Mouse (Mus musculus): ENCODE data around the gene Slc36a3. TPM values are rescaled to one million over a fixed set of nuclear protein-coding genes. Genes with fewer than 3 reads are reported as not detected.
A peak's percentile ranks its signal among the peaks of the same experiment; 100 is the strongest.

Slc36a3 gene
- polyA plus RNA-seq, 1 experiment from 2014 or later: not detected

DNA sequence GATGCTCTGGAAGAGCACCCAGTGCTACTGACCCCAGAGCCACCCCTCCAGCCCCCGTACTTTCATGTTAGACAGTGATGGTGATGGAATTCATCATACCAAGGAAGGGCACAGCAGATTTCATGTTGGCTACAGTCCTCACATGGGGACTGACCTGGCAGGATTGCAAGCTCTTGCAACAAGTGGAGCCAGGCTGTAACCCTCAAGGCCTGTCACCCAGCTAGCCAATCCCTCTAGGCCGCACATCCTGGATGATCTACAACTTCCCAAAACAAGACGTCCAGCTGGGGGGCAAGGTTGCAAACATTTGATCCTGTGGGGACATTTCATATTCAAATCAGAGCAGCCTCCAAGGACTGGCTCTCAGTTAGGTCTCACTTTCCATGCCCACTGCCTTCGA lies 66.9 kb downstream of the Slc36a3 start:
- Histone ChIP-seq H3K4me2 (no peak overlapping the region), H3K36me3 (no peaks in the 10 kb centered on the region), H3K9me3 (replicated peaks) (0 out of 2 replicates have a peak, but pooled peaks cover 3% of the 10 kb centered on the region), H3K9ac (no peak overlapping the region), H3K27ac (no peak overlapping the region), H3K4me1 (peaks cover 3% of the 10 kb centered on the region; the same call in 1 of the 2 replicates), H3K27me3 (no peaks in the 10 kb centered on the region), H3K4me3 (replicated peaks) (no peak overlapping the region)
- ATAC-seq (replicated peaks; ENCODE audit: low FRiP score): no peak
- WGBS: 65% methylated on average over 4 of the region's 4 CpGs

DNA sequence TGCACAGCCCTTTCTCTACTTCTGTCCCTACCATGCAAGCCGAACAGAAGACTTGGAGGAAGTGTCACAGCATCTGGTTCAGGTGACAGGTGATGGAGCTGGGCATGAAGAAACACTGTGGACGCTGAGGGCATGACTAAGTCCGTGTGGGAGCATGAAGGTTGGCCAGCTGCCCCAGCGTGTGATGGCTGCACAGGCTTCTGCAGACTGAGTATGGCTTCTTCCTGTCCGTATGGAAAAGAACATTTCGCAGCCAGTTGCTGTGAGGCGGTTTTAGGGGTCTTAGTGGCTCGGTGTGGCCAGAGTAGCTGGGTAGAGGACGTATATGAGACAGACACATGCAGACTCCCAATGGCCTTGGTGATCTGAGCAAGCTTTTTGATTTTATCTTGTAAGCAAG lies 70.3 kb downstream of the Slc36a3 start:
- H3K27me3 ChIP-seq: no peaks in the 10 kb centered on the region
- no peaks in the 10 kb centered on the region for H3K36me3 ChIP-seq
- no peak overlapping the region for H3K4me3 ChIP-seq (replicated peaks)
- H3K4me1 ChIP-seq: peaks cover 29% of the 10 kb centered on the region
- no peak overlapping the region for H3K4me2 ChIP-seq
- 89% methylated on average over 9 of the region's 9 CpGs for WGBS
- H3K9me3 ChIP-seq (replicated peaks): 0 out of 2 replicates have a peak, but pooled peaks cover 3% of the 10 kb centered on the region
- ATAC-seq (replicated peaks; ENCODE audit: low FRiP score): no peak
- H3K27ac ChIP-seq: no peak overlapping the region
- H3K9ac ChIP-seq: no peak overlapping the region

DNA sequence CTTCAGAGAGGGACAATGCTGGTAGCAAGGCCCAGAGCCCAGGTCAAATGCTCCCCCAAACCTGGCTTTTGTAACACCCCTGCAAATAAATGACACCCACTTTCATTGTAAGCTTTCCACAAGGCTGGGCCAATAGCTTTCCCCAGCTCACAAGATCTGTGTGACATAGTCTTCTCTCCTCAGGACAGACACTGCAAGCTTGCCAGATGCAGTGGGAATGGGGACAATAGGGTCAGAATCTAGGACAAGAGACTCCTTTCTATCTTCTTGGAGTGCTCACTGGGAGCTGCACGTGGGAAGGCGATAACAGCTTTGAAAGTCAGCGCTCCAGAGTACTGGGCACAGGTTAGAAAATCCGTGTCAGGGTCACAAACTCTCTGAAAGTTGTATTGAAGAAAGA lies 72.3 kb downstream of the Slc36a3 start:
- 0 out of 2 replicates have a peak, but pooled peaks cover 3% of the 10 kb centered on the region for H3K9me3 ChIP-seq (replicated peaks)

DNA sequence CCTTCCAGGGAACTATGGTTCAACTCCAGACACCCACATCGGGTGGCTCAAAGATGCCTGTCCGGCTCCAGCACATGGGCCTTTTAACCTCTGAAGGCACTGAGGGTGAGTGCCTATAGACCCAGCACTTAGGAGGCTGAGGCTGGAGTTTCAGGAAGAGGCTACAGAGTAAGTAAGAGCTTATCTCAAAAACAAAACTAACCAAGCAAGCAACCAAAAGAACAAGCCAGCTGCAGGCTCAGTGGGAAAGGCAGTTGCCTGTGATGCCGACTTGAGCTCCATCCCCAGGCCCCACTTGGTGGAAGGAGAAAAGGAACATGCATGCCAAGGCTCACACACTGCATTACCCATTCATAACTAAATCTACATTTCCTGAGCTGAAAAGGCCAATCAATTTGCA lies 73.0 kb downstream of the Slc36a3 start:
- Histone ChIP-seq H3K27me3 (no peaks in the 10 kb centered on the region), H3K9me3 (replicated peaks) (0 out of 2 replicates have a peak, but pooled peaks cover 3% of the 10 kb centered on the region), H3K27ac (no peak overlapping the region), H3K4me2 (peak overlapping the region; percentile 94), H3K4me1 (peaks cover 36% of the 10 kb centered on the region), H3K36me3 (no peaks in the 10 kb centered on the region), H3K9ac (no peak overlapping the region), H3K4me3 (replicated peaks) (no peak overlapping the region)
- 40% methylated on average over 3 of the region's 3 CpGs for WGBS
- no peak for ATAC-seq (replicated peaks; ENCODE audit: low FRiP score)

More for the DNA sequence above, 72.3 kb downstream of the Slc36a3 start:
- Histone ChIP-seq H3K9ac (no peak overlapping the region), H3K4me1 (peaks cover 35% of the 10 kb centered on the region), H3K27ac (no peak overlapping the region), H3K36me3 (no peaks in the 10 kb centered on the region), H3K4me3 (replicated peaks) (no peak overlapping the region), H3K4me2 (no peak overlapping the region), H3K27me3 (no peaks in the 10 kb centered on the region)
- WGBS: 82% methylated on average over 4 of the region's 4 CpGs
- ATAC-seq (replicated peaks; ENCODE audit: low FRiP score): no peak

DNA sequence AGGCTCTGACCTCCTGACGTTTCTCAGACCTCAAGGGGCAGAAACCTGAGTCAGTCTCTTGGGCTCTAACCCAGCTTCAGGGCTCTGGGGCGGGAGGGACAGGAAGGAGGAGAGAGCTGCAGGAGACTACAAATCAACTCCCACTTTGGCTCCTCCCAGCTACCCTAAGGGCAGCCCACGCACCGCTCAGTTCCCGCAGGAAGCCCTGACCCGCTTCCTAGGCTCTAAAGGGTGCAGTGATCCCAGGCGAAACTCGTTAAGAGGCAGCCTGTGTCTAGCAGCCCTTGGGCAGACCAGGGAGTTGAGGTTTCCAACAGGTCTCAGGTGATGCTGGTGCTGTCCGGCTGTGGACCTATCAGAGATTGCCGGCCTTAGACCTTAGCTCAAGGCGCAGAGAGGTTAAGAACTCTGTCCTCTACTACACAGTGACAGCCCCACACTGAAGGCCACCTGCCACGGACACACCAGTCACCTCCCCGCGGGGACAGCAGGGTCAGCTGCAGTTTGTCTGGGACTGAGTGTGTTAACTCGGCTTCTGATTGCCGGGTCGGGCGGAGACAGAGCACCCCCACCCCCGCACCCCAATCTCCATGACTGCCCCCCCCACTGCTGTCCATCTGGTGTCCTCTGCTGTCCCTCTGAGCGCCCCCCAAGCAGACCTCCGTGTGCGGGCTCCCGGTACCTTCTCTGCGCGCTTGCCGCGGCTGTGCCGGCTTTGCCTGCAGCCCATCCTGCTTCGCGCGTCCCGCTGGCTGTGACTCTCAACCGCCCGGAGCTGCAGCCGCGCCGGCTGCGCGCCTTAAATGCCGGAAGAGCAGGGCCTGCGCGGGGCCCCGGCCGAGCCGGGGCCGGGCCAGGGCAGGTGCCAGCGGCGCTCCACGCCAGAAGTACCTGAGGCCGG lies 73.9 kb downstream of the Slc36a3 start, which contains the start of gene Ccdc69:
Gene Ccdc69, minus strand, starts transcription at position 801 of the 901 bp plus-strand sequence.
- Histone ChIP-seq H3K27ac (peak within 1 kb of the TSS; percentile 82), H3K4me2 (peak within 1 kb of the TSS; percentile 94), H3K9me3 (replicated peaks) (0 out of 2 replicates have a peak, but pooled peaks cover 3% of the 10 kb centered on the region), H3K36me3 (no peaks in the 10 kb centered on the region), H3K9ac (peak within 1 kb of the TSS; percentile 43), H3K4me1 (peaks cover 39% of the 10 kb centered on the region), H3K27me3 (no peaks in the 10 kb centered on the region), H3K4me3 (replicated peaks) (peak within 1 kb of the TSS; percentile 48)
- ATAC-seq (replicated peaks; ENCODE audit: low FRiP score): peak; percentile 86
- 0% methylated on average over 50 of the region's 50 CpGs for WGBS

DNA sequence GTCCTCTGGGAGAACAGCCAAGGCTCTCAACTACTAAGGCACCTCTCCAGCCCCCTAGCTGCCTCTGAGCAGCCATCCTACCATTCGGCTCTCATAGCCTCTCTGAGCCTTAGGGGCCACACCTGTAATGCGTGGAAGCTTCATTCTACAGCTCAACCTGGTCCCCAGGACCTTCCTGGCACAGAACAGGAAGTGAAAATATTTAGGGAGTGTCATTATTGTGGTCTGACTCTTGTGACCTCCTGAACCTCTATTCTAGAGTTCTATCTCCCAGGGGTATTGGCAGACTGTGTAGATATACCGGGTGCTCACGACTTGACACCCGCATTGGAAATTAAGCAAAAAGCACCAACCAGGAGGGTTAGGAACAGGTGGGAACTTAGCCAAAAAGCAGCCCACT lies 75.3 kb downstream of the Slc36a3 start:
- H3K9ac ChIP-seq: no peak overlapping the region
- WGBS: 82% methylated on average over 5 of the region's 5 CpGs
- no peak overlapping the region for H3K4me2 ChIP-seq
- H3K36me3 ChIP-seq: no peaks in the 10 kb centered on the region
- ATAC-seq (replicated peaks; ENCODE audit: low FRiP score): no peak
- 0 out of 2 replicates have a peak, but pooled peaks cover 3% of the 10 kb centered on the region for H3K9me3 ChIP-seq (replicated peaks)
- H3K4me1 ChIP-seq: peaks cover 39% of the 10 kb centered on the region
- no peak overlapping the region for H3K4me3 ChIP-seq (replicated peaks)
- no peaks in the 10 kb centered on the region for H3K27me3 ChIP-seq
- peak overlapping the region; percentile 82; the same call in 1 of the 2 replicates for H3K27ac ChIP-seq

DNA sequence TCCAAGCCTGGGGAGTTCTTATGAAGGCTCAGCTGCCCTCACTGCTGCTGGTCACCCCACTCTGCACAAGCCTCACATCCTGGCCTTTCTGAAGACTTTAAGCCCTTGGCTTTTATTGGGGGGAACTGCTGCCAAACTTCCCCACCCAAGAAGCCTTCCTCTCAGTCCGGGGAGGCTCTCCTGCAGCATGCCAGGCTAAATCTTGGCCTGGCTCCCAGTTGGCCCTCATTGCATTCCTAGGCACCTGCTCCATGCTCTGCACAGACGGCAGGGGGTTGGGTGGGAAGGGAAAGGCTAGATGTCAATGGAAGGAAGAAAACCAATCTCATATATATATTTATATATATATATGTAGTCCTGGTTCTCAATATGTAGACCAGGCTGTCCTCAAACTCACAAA lies 75.9 kb downstream of the Slc36a3 start:
- Histone ChIP-seq H3K36me3 (no peaks in the 10 kb centered on the region), H3K9me3 (replicated peaks) (0 out of 2 replicates have a peak, but pooled peaks cover 3% of the 10 kb centered on the region)

More for the DNA sequence above, 75.9 kb downstream of the Slc36a3 start:
- no peak overlapping the region for H3K4me2 ChIP-seq
- H3K27ac ChIP-seq: no peak overlapping the region
- H3K4me1 ChIP-seq: peaks cover 39% of the 10 kb centered on the region
- H3K27me3 ChIP-seq: no peaks in the 10 kb centered on the region
- H3K4me3 ChIP-seq (replicated peaks): no peak overlapping the region
- ATAC-seq (replicated peaks; ENCODE audit: low FRiP score): no peak
- WGBS: 67% methylated on average over 2 of the region's 2 CpGs
- H3K9ac ChIP-seq: no peak overlapping the region

Other genes starting within 250 kb of the Slc36a3 start
- 156 and 157 TPM in 2 replicates for gene Gpx3, start 249.3 kb downstream of the Slc36a3 start, polyA plus RNA-seq (2015; fragmentation: Nextera tagmentation; extraction: Ambion mirVana)
- 16.8 and 20.7 TPM in 2 replicates for gene Tnip1, start 188.8 kb downstream of the Slc36a3 start, polyA plus RNA-seq (2015; fragmentation: Nextera tagmentation; extraction: Ambion mirVana)
- 201 and 233 TPM in 2 replicates for gene Anxa6, start 118.3 kb downstream of the Slc36a3 start, polyA plus RNA-seq (2015; fragmentation: Nextera tagmentation; extraction: Ambion mirVana)
- 3.2 and 3.3 TPM in 2 replicates for gene Ccdc69, start 73.6 kb downstream of the Slc36a3 start, polyA plus RNA-seq (2015; fragmentation: Nextera tagmentation; extraction: Ambion mirVana)
- gene Gm2a, start 53.6 kb downstream of the Slc36a3 start, polyA plus RNA-seq (2015; fragmentation: Nextera tagmentation; extraction: Ambion mirVana): 32.7 and 32.9 TPM in 2 replicates
- gene Slc36a2, start 33.4 kb upstream of the Slc36a3 start, polyA plus RNA-seq (2015; fragmentation: Nextera tagmentation; extraction: Ambion mirVana): 0.83 and 2.4 TPM in 2 replicates
- gene Slc36a1, start 52.6 kb upstream of the Slc36a3 start, polyA plus RNA-seq (2015; fragmentation: Nextera tagmentation; extraction: Ambion mirVana): 1.5 and 3.1 TPM in 2 replicates
- 0.08 and 0.10 TPM in 2 replicates for gene Fat2, start 184.9 kb upstream of the Slc36a3 start, polyA plus RNA-seq (2015; fragmentation: Nextera tagmentation; extraction: Ambion mirVana)